Mouse (Mus musculus): ENCODE data around the gene Npw. TPM values are rescaled to one million over a fixed set of nuclear protein-coding genes. Genes with fewer than 3 reads are reported as not detected.

The Npw gene
- total RNA-seq (2021) = not detected
- long read RNA-seq, experiment 1 = 0 reads
- long read RNA-seq, experiment 2 = 0 reads

DNA sequence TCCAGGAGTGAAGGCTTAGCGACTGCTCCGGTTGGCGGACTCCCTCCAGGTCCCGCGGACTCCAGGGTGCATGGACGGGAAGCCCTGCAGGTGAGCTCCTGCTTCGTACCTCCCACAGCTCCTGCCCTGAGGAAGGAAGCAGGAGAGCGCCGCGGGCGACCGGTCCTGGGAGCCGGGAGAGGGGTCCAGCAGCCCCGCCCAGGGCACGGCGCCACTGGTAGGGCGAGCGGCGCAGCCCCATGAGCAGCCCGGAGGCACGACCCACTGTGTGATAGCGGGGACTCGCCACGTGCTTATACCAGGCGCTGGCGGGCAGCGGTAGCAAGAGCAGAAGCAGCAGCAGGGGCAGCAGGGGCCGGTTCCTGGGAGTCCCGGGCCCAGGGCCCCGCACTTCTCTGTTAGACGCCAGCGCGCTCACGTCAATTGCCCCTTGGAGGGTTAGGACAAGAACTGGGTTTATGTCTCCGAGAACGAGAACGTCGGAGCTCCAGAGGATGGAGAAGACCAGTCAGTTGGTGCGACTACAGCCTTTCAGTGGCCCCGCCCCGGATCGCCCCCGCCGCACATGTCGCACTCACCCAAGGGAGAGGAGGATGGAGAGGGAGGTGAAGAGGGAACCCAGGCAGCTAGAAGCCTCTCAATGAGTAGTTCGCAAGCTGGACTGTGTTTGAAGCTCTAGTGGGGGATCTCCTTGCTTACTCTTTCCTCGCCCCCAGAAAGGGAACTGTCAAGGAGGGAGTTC is at the start of gene Npw:
Npw (minus strand) TSS at position 441 of the 742 bp plus-strand sequence.
- intact Hi-C loops (cut with DNase I) = loop anchor here (5.0 kb wide), 1 partner anchor 126 kb away; the partner anchor contains the start of gene Rab26

DNA sequence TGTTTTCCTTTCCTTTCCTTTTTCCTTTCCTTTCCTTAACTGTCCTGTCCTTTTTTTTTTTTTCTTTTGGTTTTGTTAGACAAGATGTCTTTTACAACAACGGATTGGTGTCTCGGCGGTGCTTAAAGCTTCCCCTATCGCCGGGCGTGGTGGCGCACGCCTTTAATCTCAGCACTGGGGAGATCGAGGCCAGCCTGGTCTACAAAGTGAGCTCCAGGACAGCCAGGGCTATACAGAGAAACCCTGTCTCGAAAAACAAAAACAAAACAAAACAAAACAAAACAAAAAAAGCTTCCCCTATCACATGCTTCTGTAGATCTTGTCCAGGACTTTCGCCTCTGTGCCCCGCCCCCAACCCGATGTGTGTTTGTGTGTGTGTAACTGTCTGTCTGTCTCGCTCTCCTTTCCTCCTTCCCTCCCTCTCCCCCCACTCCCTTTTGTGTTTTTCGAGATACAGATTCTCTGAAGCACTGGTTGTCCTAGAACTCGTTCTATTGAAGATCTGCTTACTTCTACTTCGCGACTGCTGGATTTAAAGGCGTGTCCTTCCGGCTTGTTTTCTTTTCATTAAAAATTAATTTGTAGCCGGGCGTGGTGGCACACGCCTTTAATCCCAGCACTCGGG is 49.7 kb upstream of the Npw start:
- intact Hi-C loops (cut with DNase I) = no loop called here

More for the DNA sequence above, at the start of gene Npw:
- no peak for DNase-seq

DNA sequence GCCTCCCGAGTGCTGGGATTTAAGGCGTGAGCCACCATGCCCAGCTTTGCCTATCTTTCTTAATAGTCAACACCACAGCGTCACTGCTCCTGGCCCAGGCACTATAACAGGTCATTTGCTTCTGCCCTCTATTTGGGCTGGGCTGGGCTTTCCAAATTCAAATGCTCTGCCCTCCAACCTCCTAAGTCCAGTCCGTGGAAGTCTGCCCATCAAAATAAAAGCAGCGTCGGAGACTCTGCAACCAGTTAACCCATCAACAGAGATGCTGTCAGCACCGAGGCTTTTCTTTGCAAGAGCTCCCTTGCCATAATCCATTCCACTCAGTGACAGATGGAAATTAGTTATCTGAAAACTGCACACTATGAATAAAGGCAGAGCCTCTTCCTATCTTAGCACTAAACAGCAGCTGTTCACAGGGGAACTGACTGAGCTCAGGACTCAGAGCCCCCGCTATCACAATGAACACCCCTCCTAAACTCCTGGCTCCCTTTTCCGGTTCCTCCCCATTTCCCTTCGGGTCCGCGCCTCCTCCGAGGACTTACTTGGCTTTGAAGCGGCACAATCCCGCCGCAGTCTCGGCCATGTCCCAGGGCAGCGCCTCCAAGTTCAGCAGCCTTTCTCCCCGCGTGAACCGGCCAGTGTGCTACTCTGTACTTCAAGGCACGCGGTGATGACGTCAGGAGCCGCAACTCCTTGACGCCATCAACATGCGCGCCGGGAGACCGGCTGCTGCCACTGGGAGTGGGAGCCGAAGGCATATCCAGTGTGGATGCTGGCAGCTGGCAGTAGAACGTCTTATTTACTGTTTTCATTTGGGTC is 48.9 kb upstream of the Npw start, which contains the start of gene Tbl3:
Tbl3 (minus strand) TSS at position 679 of the 819 bp plus-strand sequence.
- intact Hi-C loops (cut with DNase I) = no loop called here
- DNase-seq = peak; percentile 85 to 90

More for the DNA sequence above, 49.7 kb upstream of the Npw start:
- no peak for DNase-seq

DNA sequence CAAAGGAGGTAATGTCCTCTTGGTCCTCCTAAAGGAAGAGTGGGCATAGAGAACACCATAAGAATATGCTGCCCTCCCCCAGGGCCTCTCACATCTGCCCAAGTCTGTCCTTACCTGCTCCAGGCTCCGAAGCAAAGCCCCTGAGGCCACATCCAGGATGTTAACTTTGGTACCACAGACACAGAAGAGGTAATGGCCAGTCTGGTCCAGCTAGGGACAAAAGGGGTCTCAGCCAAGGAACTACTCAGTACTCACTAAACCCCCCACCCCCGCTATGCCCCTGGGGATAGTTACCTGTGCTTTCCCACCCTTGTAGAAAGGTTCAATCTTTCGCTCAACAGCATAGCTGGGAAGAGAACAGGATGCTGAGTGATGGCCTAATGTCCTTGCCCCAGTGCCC is 47.6 kb upstream of the Npw start:
- DNase-seq = no peak
- intact Hi-C loops (cut with DNase I) = no loop called here

DNA sequence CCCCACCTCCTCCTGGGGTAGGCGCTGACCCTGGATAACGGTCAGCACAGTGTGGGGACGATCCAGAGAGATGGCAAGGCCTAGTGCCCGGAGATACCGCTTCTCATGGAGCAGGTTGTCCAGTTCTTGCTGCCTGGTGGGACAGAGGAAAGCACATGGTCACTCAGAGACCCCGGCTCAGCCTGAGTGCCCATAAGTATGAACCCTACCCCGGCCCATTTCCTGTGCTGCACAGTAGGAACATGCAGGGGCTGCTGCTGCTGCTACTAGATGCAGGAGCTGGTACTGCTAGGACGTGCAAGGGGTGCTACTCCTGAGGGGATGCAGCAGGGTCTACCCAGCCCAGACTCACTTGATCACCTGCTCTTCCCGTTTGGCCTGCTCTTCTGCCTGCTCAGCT is 43.0 kb upstream of the Npw start:
- intact Hi-C loops (cut with DNase I) = no loop called here
- no peak for DNase-seq

DNA sequence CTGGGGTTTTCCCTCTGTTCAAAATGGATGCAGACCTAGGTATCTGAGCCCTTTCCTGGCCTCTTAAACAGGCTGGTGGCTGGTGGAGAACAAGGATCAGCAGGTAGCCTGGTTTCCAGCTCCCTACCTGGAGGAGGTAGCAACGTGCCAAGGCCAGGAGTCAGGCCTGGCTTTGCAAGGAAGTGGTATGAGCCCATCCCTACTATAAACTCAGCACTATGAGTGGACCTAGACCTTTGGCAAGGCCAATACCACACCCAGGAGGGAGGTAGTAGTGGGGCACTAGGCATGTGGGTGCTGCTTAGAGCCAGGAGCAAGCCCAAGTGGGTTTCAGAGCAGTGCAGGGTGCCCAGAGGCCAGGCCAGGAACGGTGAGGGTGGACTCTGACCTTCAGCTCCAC is 41.2 kb upstream of the Npw start:
- intact Hi-C loops (cut with DNase I) = no loop called here
- DNase-seq = no peak

DNA sequence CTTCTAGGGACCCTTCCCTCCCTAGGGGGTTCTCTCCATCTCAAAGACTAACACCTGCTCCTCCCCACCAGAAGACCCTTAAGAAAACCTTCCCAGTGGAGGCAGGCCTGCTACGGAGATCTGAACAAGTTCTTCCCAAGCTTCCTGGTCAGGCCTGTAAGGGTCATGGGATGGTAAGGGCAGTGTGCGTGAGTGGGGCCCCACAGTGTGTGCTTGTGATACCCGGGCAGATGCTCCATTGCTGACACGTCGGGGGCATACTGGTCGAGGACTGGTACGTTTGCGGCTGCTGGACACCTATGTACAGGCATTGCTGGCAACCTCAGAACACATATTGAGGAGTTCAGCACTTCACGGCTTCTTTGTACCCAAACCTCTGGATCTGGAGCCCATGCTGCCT is 40.5 kb upstream of the Npw start:
- intact Hi-C loops (cut with DNase I) = no loop called here
- DNase-seq = no peak

DNA sequence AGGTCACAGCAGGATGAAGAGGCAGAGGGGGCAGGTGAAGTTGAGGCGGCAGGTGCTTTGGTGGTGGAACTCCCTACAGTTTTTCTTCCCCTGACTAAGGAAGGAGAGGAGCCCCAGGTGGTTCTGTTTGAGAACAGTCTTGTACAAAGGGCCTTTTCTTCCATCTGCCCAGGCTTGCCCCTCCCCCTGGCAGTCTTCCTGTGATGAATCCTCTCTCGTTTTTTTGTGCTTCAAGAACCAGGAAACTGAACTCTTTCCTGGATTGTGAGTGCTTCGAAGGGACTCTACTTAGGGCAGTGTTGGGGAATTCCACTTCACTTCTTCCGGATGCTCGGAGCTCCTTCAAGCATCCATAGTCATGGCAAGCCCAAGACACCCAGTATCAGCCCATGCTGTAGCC is 39.7 kb upstream of the Npw start:
- no peak for DNase-seq
- intact Hi-C loops (cut with DNase I) = no loop called here

DNA sequence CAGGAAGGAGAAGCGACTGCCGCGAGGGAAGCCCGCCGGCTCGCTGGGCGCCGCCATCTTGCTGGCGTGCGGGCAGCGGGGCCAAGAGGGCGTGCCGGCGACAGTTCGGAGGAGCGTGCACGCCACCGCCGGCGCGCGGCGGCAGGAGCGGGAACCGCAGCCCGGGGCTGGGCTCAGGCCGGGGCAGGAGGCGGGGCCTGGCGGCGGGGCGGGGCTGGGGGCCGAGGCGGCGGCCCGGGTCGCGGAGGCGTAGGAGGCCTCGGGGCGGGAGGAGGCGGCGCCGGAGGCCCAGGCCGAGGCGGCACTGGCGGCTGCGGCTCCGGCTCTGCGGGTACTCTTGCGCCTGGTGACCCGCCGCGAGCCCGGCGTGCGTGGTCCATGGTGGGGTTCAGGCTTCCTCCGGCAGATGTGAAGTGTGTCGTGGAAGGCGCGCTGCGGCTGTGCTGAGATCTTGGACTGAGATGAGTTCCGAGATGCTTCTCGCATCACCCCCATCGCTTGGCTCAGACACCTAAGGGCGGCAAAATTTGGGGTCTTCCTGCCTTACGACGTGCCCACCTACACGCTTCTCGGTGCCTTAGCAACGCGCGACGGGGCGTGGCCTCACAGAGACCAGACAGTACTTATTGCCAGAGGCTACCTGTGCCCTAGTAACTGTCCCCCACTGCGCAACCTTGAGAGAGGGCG is 37.9 kb upstream of the Npw start, which contains the start of the genes Gfer and Noxo1:
Gfer (minus strand) TSS at position 146 of the 687 bp plus-strand sequence.
Noxo1 (plus strand) TSS at position 224 of the 687 bp plus-strand sequence.
- intact Hi-C loops (cut with DNase I) = no loop called here
- DNase-seq = peak; percentile 75 to 86

DNA sequence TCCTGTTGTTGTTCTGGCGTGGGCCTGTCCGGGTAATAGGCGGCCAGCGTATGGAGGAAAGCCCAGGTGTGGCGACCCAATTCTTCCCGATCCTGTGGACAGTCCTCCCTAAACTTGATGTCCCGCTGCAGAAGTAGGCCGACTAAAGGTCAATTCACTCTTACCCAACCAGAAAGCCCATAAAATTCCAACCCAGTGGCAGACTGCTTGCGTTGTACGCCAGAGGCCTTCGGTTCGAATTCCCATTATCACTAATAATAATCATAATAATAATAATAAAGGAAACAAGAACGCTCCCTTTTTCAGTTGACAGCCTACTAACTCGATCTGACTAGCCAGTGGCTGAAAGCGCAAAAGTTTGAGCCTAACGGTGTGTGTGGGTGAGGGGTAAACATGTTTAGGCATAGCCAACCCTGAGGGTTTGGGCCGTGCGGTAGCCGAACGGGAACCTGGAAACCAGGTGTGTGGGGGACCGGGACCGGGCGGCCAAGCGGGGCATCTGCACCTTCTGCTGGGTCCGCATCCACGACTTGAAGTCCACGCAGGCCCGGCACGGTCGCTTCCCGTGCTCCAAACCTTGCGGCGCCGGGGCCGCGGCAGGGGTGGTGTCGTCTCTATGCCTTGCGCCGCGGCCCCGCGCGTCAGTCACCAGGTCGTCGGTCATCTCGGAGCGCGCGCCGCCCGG is 37.2 kb upstream of the Npw start:
- no peak for DNase-seq
- intact Hi-C loops (cut with DNase I) = no loop called here

DNA sequence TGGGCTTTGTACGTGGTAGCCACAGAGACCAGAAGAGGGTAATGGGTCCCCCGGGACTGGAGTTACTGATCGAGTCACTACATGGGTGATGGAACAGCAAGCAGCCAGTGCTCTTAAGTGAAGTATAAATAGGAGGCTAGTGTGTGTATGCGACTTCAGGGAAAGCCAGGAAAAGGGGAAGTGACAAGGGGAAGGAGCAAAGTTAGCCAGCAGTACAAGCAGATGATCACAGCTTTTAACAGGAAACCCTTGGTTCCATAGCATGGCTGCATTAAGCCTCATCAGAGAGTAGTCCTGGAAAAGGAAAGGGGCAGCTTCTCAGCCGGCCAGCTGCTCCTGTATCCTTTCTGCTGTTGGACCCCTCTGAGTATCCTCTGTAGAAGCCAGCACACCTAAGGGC is 34.1 kb upstream of the Npw start:
- no peak for DNase-seq
- intact Hi-C loops (cut with DNase I) = no loop called here

DNA sequence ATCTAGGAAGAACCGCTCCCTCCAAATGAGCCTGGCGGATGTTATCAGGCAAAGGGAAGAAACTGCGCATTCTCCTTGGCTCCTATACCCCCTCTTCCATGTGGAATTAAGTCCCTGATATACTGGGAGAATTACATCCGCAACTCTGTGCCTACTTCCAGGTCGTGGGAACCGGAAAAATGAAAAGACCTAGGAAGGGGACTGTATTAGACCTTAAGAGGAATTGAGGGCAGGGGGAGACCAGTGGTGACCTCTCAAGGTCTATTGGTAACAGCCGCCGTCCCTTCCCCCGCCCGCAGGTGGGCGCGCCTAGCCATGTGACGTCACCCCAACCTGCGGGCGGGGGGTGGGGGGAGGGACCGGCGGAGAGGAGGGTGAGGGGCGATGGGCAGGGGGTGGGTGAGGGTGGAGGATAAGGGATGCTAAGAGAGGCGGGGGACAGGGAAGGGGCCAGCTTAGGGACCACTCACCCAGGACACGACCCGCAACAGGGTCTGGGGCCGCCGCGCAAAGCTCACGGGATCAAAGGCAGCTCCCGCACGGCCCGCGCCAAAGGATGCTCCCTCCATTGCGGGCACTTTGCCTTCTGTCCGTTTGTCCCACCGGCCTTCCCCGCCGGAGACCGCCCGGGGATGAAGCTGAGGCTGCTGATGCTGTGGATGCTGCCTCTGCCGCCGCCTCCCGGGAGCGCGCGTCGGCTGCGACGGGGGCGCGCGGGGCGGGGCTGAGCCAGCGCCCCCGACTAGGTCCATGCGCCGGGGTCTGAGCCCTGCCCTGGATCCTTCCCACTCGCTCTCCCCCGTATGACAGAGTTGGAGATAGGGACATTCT is 31.2 kb upstream of the Npw start, which contains the start of gene Syngr3:
Syngr3 (minus strand) TSS at position 705 of the 831 bp plus-strand sequence.
- no peak for DNase-seq
- intact Hi-C loops (cut with DNase I) = no loop called here

DNA sequence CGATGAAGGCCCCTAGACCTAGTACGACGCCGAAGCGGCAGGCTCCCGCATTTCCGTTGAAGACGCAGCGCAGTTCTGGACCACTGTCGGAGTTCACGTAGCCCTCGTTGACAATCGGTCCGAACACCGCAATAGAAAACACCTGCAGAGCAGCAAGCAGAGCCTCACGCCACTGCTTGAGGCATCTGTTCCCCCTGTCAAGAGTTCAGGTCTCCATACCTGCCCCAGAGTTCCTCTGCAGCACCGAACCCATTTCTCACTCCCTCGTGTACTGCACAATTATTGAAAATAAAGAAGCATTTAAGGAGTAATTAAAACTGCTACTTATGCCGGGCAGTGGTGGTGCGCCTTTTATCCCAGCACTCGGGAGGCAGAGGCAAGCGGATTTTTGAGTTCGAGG is 29.3 kb upstream of the Npw start:
- DNase-seq = no peak
- intact Hi-C loops (cut with DNase I) = no loop called here

DNA sequence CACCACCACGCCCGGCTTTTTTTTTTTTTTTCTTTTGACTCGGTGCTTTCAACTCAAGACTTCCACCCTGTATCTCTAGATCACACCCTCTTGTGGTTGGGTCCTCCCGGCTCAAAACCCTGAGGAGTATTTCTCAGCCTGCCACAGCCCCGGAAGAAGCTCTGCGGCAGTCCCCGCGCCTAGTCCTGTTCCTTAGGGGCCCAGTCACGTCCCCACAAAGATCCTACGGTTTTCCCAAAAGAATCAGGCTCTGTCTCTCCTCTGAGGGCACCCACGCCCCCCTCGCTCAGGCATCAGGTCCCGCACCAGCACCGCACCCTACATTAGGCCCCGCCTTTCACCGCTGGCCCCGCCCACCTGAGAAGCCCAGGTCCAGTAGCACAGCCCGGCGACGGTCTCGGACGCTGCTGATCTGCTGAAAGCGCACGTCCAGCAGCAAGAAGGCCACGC is 28.9 kb upstream of the Npw start:
- peak in 1 of 2 experiments; percentile 39 for DNase-seq

DNA sequence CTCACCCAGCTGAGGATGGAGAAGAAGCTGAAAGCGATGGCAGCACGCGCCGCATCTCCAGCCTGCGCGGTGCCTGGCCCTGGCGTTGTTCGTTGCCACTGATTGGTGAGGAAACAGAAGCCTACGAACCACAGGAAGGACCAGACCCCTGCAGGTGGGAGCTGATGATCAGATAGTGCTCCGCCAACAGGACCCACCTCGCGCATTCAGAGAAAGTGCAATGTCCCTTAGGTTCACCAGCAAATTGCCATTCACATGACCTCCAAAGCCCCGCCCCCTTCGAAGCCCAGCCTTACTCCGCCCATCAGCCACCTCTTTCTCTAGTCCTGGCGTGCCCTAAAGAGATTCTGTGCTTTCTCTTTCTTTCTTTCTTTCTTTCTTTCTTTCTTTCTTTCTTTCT is 28.3 kb upstream of the Npw start:
- intact Hi-C loops (cut with DNase I) = no loop called here
- DNase-seq = no peak

More for the DNA sequence above, 28.9 kb upstream of the Npw start:
- intact Hi-C loops (cut with DNase I) = no loop called here

DNA sequence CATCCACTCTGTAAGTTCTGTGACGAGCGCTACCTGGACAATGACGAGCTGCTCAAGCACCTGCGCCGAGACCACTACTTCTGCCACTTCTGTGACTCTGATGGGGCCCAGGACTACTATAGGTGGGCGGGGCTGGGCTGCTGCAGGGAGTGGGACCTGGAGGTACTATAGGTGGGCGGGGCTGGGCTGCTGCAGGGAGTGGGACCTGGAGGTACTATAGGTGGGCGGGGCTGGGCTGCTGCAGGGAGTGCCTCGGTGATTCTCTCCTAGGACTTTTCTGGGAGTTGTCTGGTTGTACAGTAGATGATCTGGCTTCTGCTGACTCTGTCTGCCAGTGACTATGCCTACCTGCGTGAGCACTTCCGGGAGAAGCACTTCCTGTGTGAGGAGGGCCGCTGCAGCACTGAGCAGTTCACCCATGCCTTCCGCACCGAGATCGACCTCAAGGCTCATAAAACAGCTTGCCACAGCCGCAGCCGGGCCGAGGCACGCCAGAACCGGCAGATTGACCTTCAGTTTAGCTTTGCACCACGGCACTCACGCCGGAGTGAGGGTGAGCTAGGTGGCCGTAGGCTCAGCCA is 19.3 kb upstream of the Npw start:
- intact Hi-C loops (cut with DNase I) = no loop called here
- no peak for DNase-seq

DNA sequence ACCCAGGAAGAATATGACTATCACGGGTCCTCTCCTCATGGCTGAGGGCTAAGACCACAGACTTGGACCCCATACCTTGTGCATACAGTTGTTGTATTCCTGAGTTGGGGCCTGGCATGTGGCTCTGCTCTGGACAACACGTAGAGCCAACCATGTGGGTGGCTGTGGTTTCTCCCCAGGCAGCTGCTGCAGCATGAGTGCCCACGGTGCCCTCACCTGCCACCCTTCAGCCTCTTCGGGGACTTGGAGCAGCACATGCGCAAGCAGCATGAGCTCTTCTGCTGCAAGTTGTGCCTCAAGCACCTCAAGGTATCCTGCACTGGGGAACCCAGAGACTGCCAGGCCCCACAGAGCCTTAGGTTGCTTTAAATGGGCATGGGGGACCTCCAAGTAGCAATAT is 18.6 kb upstream of the Npw start:
- intact Hi-C loops (cut with DNase I) = no loop called here
- no peak for DNase-seq

DNA sequence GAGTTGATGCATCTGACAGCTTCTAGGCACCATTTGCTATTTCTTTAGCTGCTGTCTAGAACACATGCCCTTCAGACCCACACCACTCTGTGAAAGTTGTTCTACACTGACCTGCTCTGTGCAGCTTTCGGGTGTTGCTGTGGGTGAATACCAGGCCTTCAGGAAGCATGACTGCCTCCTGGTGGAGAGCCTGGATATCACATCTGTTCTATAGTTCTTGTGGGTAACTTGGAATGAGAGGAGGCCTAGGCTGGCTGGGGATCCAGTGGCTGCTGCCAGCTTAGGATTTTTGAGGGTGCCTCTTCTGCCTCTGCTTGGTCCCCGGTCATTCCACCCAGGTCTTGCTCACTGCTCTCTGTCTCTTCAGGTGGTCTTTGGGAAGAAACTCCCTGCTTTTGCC is 17.9 kb upstream of the Npw start:
- DNase-seq = peak in 1 of 2 experiments; percentile 50
- intact Hi-C loops (cut with DNase I) = no loop called here
